Mouse (Mus musculus) G1E (cell line): ENCODE results near the gene Flrt2.

Source experiments
- CTCF ChIP-seq: IDR thresholded peaks from 2 replicates; pipeline ENCODE4 v1.5.1; 2012; ENCODE audit warnings: low read depth, low read length, inconsistent platforms, mixed read lengths
- GATA2 ChIP-seq: IDR thresholded peaks from 2 replicates; pipeline ENCODE4 v1.6.1; 2012; ENCODE audit warnings: low read depth, low read length, inconsistent platforms, borderline replicate concordance
- POLR2AphosphoS5 ChIP-seq: IDR thresholded peaks from 2 replicates; pipeline ENCODE4 v1.6.1; 2012; ENCODE audit warnings: low read depth, low read length, inconsistent platforms; ENCODE audit not compliant: insufficient replicate concordance
- TAL1 ChIP-seq: conservative IDR thresholded peaks from 2 replicates; pipeline ENCODE4 v1.6.1; 2012; ENCODE audit warnings: low read depth, low read length, inconsistent platforms, mixed read lengths

DNA sequence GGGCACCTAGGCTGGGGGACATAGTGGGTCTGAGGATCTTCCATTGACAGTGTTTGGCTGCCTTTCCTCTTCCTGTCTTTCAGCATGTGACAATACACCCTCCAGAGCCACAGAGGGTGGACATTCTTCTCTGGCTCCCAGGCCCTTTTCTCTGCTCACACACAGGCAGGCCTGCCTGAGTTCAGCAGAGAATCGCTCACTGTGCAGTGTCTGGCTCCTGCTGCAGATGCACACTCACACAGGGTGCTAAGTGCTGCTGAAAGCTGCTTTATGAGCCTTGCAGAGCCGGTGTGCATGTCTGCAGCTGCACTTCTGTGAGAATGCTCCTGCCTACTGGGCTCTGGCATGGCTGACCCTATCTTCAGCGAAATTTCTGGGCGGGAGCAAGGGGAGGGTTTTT is 52.3 kb downstream of the Flrt2 start:
- no peak for TF ChIP-seq POLR2AphosphoS5
- no peak for TF ChIP-seq CTCF
- TF ChIP-seq TAL1, result no peak
- no peak for TF ChIP-seq GATA2
